ENCODE assay signal across 20 mouse cellular contexts in the genomic region with DNA sequence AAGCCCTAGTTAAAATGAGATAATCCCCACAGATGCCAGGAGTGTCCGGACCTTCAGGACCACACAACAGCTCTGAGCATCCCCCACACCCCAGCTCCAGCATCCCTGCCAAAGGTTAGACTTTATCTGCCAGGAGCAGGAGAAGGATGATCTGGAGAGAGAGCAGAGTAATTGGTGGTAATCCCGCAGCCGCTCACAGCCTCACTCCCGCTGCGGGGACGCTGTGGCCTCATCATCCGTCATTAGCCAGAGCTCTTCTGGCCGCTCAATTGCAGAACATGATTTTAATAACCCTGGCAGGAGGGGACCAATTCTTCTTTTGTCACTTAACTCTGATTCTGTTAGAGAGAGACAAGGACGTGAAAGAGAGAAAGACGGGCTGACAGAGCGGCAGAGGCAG. TPM values are rescaled to one million over a fixed set of nuclear protein-coding genes. Genes with fewer than 3 reads are reported as not detected.
A peak's percentile ranks its signal among the peaks of the same experiment; 100 is the strongest.
DNase-seq lines count a peak whose midpoint lies in the region; ATAC-seq lines count a peak whose summit lies in the region.
"Had no signal": no experiment of that assay in that cellular context is flagged by ENCODE, and none has a peak within 500 bp of the region (broad histone marks: within the 10 kb centered on the region; RNA-seq: fewer than 3 reads in every experiment).

No protein-coding gene starts in this region.

- 48% methylated on average over 11 of the region's 11 CpGs for WGBS in forebrain, embryonic 12.5 days
- 26% methylated on average over 11 of the region's 11 CpGs for WGBS in forebrain, embryonic 16.5 days
- WGBS in hindbrain, embryonic 16.5 days = 48% methylated on average over 11 of the region's 11 CpGs
- WGBS in hindbrain, embryonic 12.5 days = 51% methylated on average over 11 of the region's 11 CpGs
- WGBS in neural tube, embryonic 13.5 days = 36% methylated on average over 11 of the region's 11 CpGs

- ATAC-seq in forebrain, embryonic 12.5 days (ENCODE audit: low FRiP score) = no peak
- no peak for ATAC-seq in forebrain, embryonic 16.5 days
- ATAC-seq in hindbrain, embryonic 16.5 days = no peak
- ATAC-seq in hindbrain, embryonic 12.5 days (ENCODE audit: low FRiP score) = no peak
- no peak for ATAC-seq in neural tube, embryonic 13.5 days (ENCODE audit: low read depth)
- ATAC-seq in erythroid progenitor cell, adult 5-6 weeks (replicated peaks; ENCODE audit: low FRiP score, poor library complexity, severe bottlenecking) = no peak
- ATAC-seq: Patski had no signal

- no peak overlapping the region for H3K4me3 ChIP-seq in forebrain, embryonic 12.5 days (replicated peaks)
- no peak overlapping the region for H3K4me3 ChIP-seq in forebrain, embryonic 16.5 days (replicated peaks; ENCODE audit: low read length)
- no peak overlapping the region for H3K4me3 ChIP-seq in hindbrain, embryonic 16.5 days (ENCODE audit: low read length)
- H3K4me3 ChIP-seq in hindbrain, embryonic 12.5 days = no peak overlapping the region
- no peak overlapping the region for H3K4me3 ChIP-seq in neural tube, embryonic 13.5 days
- H3K4me3 ChIP-seq: embryonic facial prominence, embryonic 10.5 days; gastrocnemius, adult 2 months; heart, embryonic 12.5 days; hindbrain, embryonic 15.5 days had no signal

- peaks cover 18% of the 10 kb centered on the region; the same call in 1 of the 2 replicates for H3K4me1 ChIP-seq in forebrain, embryonic 12.5 days
- H3K4me1 ChIP-seq in forebrain, embryonic 16.5 days (replicated peaks; ENCODE audit: control insufficient read depth, insufficient read depth, low read length) = no peaks in the 10 kb centered on the region; the same call in 1 of the 2 replicates
- peaks cover 4% of the 10 kb centered on the region for H3K4me1 ChIP-seq in hindbrain, embryonic 16.5 days (ENCODE audit: control insufficient read depth, insufficient read depth, low read depth, low read length)
- H3K4me1 ChIP-seq in hindbrain, embryonic 12.5 days = peaks cover 15% of the 10 kb centered on the region
- H3K4me1 ChIP-seq in neural tube, embryonic 13.5 days (replicated peaks) = peaks cover 24% of the 10 kb centered on the region
- H3K4me1 ChIP-seq: heart, embryonic 12.5 days had no signal

- no peak for DNase-seq in neural tube, embryonic 10.5 days (ENCODE audit: extremely low spot score, low spot score)
- no peak for DNase-seq in lung, postnatal 36 days
- DNase-seq: adrenal gland, adult 2 months; adrenal gland, postnatal 25 days; cerebellum, adult 2 months; gastrocnemius, adult 2 months; gastrocnemius, postnatal 25 days; kidney, adult 11 months had no signal

- H3K36me3 ChIP-seq in forebrain, embryonic 12.5 days (replicated peaks) = no peaks in the 10 kb centered on the region
- H3K36me3 ChIP-seq in forebrain, embryonic 16.5 days (ENCODE audit: control insufficient read depth, insufficient read depth) = no peaks in the 10 kb centered on the region
- H3K36me3 ChIP-seq in hindbrain, embryonic 16.5 days (ENCODE audit: control insufficient read depth, insufficient read depth, low read length) = no peaks in the 10 kb centered on the region
- H3K36me3 ChIP-seq in hindbrain, embryonic 12.5 days = no peaks in the 10 kb centered on the region
- no peaks in the 10 kb centered on the region for H3K36me3 ChIP-seq in neural tube, embryonic 13.5 days
- H3K36me3 ChIP-seq: embryonic facial prominence, embryonic 10.5 days; heart, embryonic 12.5 days; hindbrain, embryonic 15.5 days had no signal

- 0 out of 2 replicates have a peak overlapping the region, but pooled peaks have one; percentile 14 for H3K27ac ChIP-seq in forebrain, embryonic 12.5 days
- H3K27ac ChIP-seq in forebrain, embryonic 16.5 days (ENCODE audit: low read length) = no peak overlapping the region
- H3K27ac ChIP-seq in hindbrain, embryonic 16.5 days (ENCODE audit: low read depth, low read length) = no peak overlapping the region
- H3K27ac ChIP-seq in hindbrain, embryonic 12.5 days = no peak overlapping the region
- no peak overlapping the region for H3K27ac ChIP-seq in neural tube, embryonic 13.5 days (replicated peaks)
- H3K27ac ChIP-seq: embryonic facial prominence, embryonic 10.5 days; gastrocnemius, adult 2 months; hindbrain, embryonic 15.5 days had no signal

- peaks cover 19% of the 10 kb centered on the region for H3K27me3 ChIP-seq in forebrain, embryonic 12.5 days
- H3K27me3 ChIP-seq in forebrain, embryonic 16.5 days (replicated peaks; ENCODE audit: control insufficient read depth, insufficient read depth, low read length) = 0 out of 2 replicates have a peak, but pooled peaks cover 4% of the 10 kb centered on the region
- H3K27me3 ChIP-seq in hindbrain, embryonic 16.5 days (replicated peaks; ENCODE audit: control insufficient read depth, insufficient read depth, low read length) = no peaks in the 10 kb centered on the region
- H3K27me3 ChIP-seq in hindbrain, embryonic 12.5 days = peaks cover 3% of the 10 kb centered on the region; the same call in 1 of the 2 replicates
- H3K27me3 ChIP-seq in neural tube, embryonic 13.5 days = peaks cover 28% of the 10 kb centered on the region
- H3K27me3 ChIP-seq: hindbrain, embryonic 15.5 days; Patski had no signal

- no peaks in the 10 kb centered on the region for H3K9me3 ChIP-seq in forebrain, embryonic 12.5 days
- H3K9me3 ChIP-seq in forebrain, embryonic 16.5 days (ENCODE audit: control insufficient read depth, low read length) = no peaks in the 10 kb centered on the region
- H3K9me3 ChIP-seq in hindbrain, embryonic 16.5 days (ENCODE audit: control insufficient read depth, low read length) = no peaks in the 10 kb centered on the region
- H3K9me3 ChIP-seq in hindbrain, embryonic 12.5 days (replicated peaks) = no peaks in the 10 kb centered on the region
- no peaks in the 10 kb centered on the region for H3K9me3 ChIP-seq in neural tube, embryonic 13.5 days
- H3K9me3 ChIP-seq: embryonic facial prominence, embryonic 10.5 days; heart, embryonic 12.5 days; hindbrain, embryonic 15.5 days had no signal

- H3K9ac ChIP-seq in forebrain, embryonic 12.5 days = no peak overlapping the region
- H3K9ac ChIP-seq in forebrain, embryonic 16.5 days (replicated peaks; ENCODE audit: low read depth, low read length) = no peak overlapping the region
- 0 out of 2 replicates have a peak overlapping the region, but pooled peaks have one; percentile 9 for H3K9ac ChIP-seq in hindbrain, embryonic 16.5 days (ENCODE audit: low read depth, low read length)
- no peak overlapping the region for H3K9ac ChIP-seq in hindbrain, embryonic 12.5 days
- H3K9ac ChIP-seq in neural tube, embryonic 13.5 days = 0 out of 2 replicates have a peak overlapping the region, but pooled peaks have one; percentile 19
- H3K9ac ChIP-seq: heart, embryonic 12.5 days; hindbrain, embryonic 15.5 days had no signal

- no peak overlapping the region; the same call in 1 of the 2 replicates for H3K4me2 ChIP-seq in forebrain, embryonic 12.5 days
- H3K4me2 ChIP-seq in forebrain, embryonic 16.5 days (ENCODE audit: low read length) = no peak overlapping the region
- H3K4me2 ChIP-seq in hindbrain, embryonic 16.5 days (ENCODE audit: low read length) = no peak overlapping the region
- no peak overlapping the region for H3K4me2 ChIP-seq in hindbrain, embryonic 12.5 days (replicated peaks)
- no peak overlapping the region for H3K4me2 ChIP-seq in neural tube, embryonic 13.5 days
- H3K4me2 ChIP-seq: heart, embryonic 12.5 days; hindbrain, embryonic 15.5 days had no signal

RNA-seq across cellular contexts. Expression of gene Csf3r, which starts 35.3 kb away (rescaled TPM):
- polyA plus RNA-seq in forebrain, embryonic 12.5 days (2016; fragmentation: Nextera tagmentation; extraction: Ambion mirVana) = 0.18 and 0.51 TPM in 2 replicates
- polyA plus RNA-seq in forebrain, embryonic 16.5 days (2015; fragmentation: Nextera tagmentation; extraction: Ambion mirVana) = 0.53 and 0.70 TPM in 2 replicates
- 0.57 and 0.68 TPM in 2 replicates for polyA plus RNA-seq in hindbrain, embryonic 16.5 days (2015; fragmentation: Nextera tagmentation; extraction: Ambion mirVana)
- polyA plus RNA-seq in hindbrain, embryonic 12.5 days (2016; fragmentation: Nextera tagmentation; extraction: Ambion mirVana) = 0.30 and 1.3 TPM in 2 replicates
- 0.50 and 1.3 TPM in 2 replicates for polyA plus RNA-seq in neural tube, embryonic 13.5 days (2015; fragmentation: Nextera tagmentation; extraction: Ambion mirVana)
- 33.2 and 46.1 TPM in 2 replicates for total RNA-seq in erythroid progenitor cell, adult 5-6 weeks (2015; ENCODE audit: low replicate concordance)
- total RNA-seq in erythroid progenitor cell, adult 5-6 weeks (2017; ENCODE audit: low replicate concordance) = 11.7 and 14.2 TPM in 2 replicates
- total RNA-seq: MEL had no signal
- polyA plus RNA-seq: C2C12, Patski had no signal

RNA-seq across cellular contexts. Expression of gene Mrps15, which starts 57.7 kb away (rescaled TPM):
- 125 and 132 TPM in 2 replicates for polyA plus RNA-seq in forebrain, embryonic 12.5 days (2016; fragmentation: Nextera tagmentation; extraction: Ambion mirVana)
- 103 and 115 TPM in 2 replicates for polyA plus RNA-seq in forebrain, embryonic 16.5 days (2015; fragmentation: Nextera tagmentation; extraction: Ambion mirVana)
- polyA plus RNA-seq in hindbrain, embryonic 16.5 days (2015; fragmentation: Nextera tagmentation; extraction: Ambion mirVana) = 134 and 138 TPM in 2 replicates
- 133 and 140 TPM in 2 replicates for polyA plus RNA-seq in hindbrain, embryonic 12.5 days (2016; fragmentation: Nextera tagmentation; extraction: Ambion mirVana)
- 134 and 140 TPM in 2 replicates for polyA plus RNA-seq in neural tube, embryonic 13.5 days (2015; fragmentation: Nextera tagmentation; extraction: Ambion mirVana)
- 22.6 and 42.9 TPM in 2 replicates for total RNA-seq in erythroid progenitor cell, adult 5-6 weeks (2015; ENCODE audit: low replicate concordance)
- total RNA-seq in erythroid progenitor cell, adult 5-6 weeks (2017; ENCODE audit: low replicate concordance) = 15.5 and 28.0 TPM in 2 replicates

Comparison
In these comparisons a context has a peak if more than half of its experiments do, and no peak if none do; other contexts are left out.
1. H3K9ac ChIP-seq: peak in hindbrain, embryonic 16.5 days (single experiment) and neural tube, embryonic 13.5 days (single experiment); none in forebrain, embryonic 12.5 days (single experiment), forebrain, embryonic 16.5 days (single experiment) and hindbrain, embryonic 12.5 days (single experiment).